Mouse (Mus musculus) limb, embryonic 14.5 days (tissue): ENCODE results near the gene Klf15. TPM values are rescaled to one million over a fixed set of nuclear protein-coding genes. Genes with fewer than 3 reads are reported as not detected.

Source experiments
- ATAC-seq: fragments of 200-750 bp; cut with Nextera tagmentation; 2 replicates; pipeline ENCODE4 v1.8.0; 2017; ENCODE audit warnings: low read depth, moderate number of reproducible peaks, moderate TSS enrichment; ENCODE audit not compliant: low FRiP score
- DNase-seq: peaks from one replicate; pipeline ENCODE4 v3.0.0-alpha.2; 2015; ENCODE audit warnings: low spot score
- H3K27ac ChIP-seq: fragments of 300-500 bp; sonication (generic); replicated peaks from 2 replicates; pipeline ENCODE4 v1.5.1; 2014; ENCODE audit warnings: low read depth, mild to moderate bottlenecking, low read length, moderate library complexity, mixed read lengths
- H3K27me3 ChIP-seq: fragments of 300-500 bp; sonication (generic); 2 replicates; pipeline ENCODE4 v1.6.1; 2014; ENCODE audit warnings: low read length, mixed read lengths; ENCODE audit not compliant: control insufficient read depth, insufficient read depth
- H3K36me3 ChIP-seq: fragments of 300-500 bp; sonication (generic); 2 replicates; pipeline ENCODE4 v1.6.1; 2014; ENCODE audit warnings: mild to moderate bottlenecking, low read length, moderate library complexity, mixed read lengths; ENCODE audit not compliant: control insufficient read depth, insufficient read depth
- H3K4me1 ChIP-seq: fragments of 300-500 bp; sonication (generic); 2 replicates; pipeline ENCODE4 v1.6.1; 2014; ENCODE audit warnings: antibody characterized with exemption, low read length, mixed read lengths; ENCODE audit not compliant: control insufficient read depth, insufficient read depth
- H3K4me2 ChIP-seq: fragments of 300-500 bp; sonication (generic); replicated peaks from 2 replicates; pipeline ENCODE4 v1.6.1; 2014; ENCODE audit warnings: low read depth, mild to moderate bottlenecking, low read length, moderate library complexity; ENCODE audit not compliant: severe bottlenecking
- H3K4me3 ChIP-seq: fragments of 300-500 bp; sonication (generic); replicated peaks from 2 replicates; pipeline ENCODE4 v1.5.1; 2014; ENCODE audit warnings: low read length
- H3K9ac ChIP-seq: fragments of 300-500 bp; sonication (generic); 2 replicates; pipeline ENCODE4 v1.6.1; 2014; ENCODE audit warnings: mild to moderate bottlenecking, low read depth, low read length, moderate library complexity; ENCODE audit not compliant: severe bottlenecking
- H3K9me3 ChIP-seq: fragments of 300-500 bp; sonication (generic); 2 replicates; pipeline ENCODE4 v1.6.1; 2016; ENCODE audit warnings: low read length; ENCODE audit not compliant: control insufficient read depth
- POLR2A ChIP-seq: fragments of 200-500 bp; IDR thresholded peaks from 2 replicates; pipeline ENCODE4 v1.8.0; 2012; ENCODE audit warnings: inconsistent platforms, mild to moderate bottlenecking, moderate library complexity, borderline replicate concordance; ENCODE audit not compliant: insufficient read depth, insufficient read length; ENCODE audit errors: extremely low read depth
- WGBS: fragments of 180-500 bp; shearing (Covaris S2); extraction: QIAGEN DNeasy Blood & Tissue Kit; methylation state at CpG from one replicate; pipeline ENCODE4 v1.1.7; 2014; 5-methylcytosine and 5-hydroxymethylcytosine counted together
- polyA plus RNA-seq, 2 experiments: library from polyadenylated mRNA; depleted of rRNA in 1 of 2; stranded (reverse) in 1 of 2; unstranded in 1 of 2; fragments of >200 nt; fragmentation: Nextera tagmentation in 1 of 2; extraction: Ambion mirVana in 1 of 2; gene quantifications; 2 replicates each; pipeline versions ENCODE4 v1.2.1 to v1.2.3; 2012 to 2014

The Klf15 gene
- polyA plus RNA-seq, 2 experiments, result 5.3 to 7.0 TPM

GRCm38 (mm10) chr6:90468216-90468615 lies 5.8 kb downstream of the Klf15 start:
- no peak for DNase-seq
- H3K4me2 ChIP-seq, result no peak overlapping the region
- H3K27ac ChIP-seq, result no peak overlapping the region
- 79% methylated on average over 1 of the region's 1 CpGs for WGBS
- H3K27me3 ChIP-seq, result peaks cover under 1% of the 10 kb centered on the region; the same call in 1 of the 2 replicates
- no peak overlapping the region for H3K9ac ChIP-seq
- no peak overlapping the region for H3K4me3 ChIP-seq
- H3K36me3 ChIP-seq, result no peaks in the 10 kb centered on the region
- peaks cover 18% of the 10 kb centered on the region for H3K4me1 ChIP-seq
- H3K9me3 ChIP-seq, result no peaks in the 10 kb centered on the region
- ATAC-seq, result no peak
- no peak for TF ChIP-seq POLR2A

GRCm38 (mm10) chr6:90469041-90469440 lies 6.7 kb downstream of the Klf15 start:
- no peak for ATAC-seq
- peaks cover 9% of the 10 kb centered on the region for H3K4me1 ChIP-seq
- H3K4me2 ChIP-seq, result no peak overlapping the region
- no peaks in the 10 kb centered on the region; the same call in 1 of the 2 replicates for H3K27me3 ChIP-seq
- no peak overlapping the region for H3K4me3 ChIP-seq
- H3K9me3 ChIP-seq, result no peaks in the 10 kb centered on the region
- 93% methylated on average over 6 of the region's 6 CpGs for WGBS
- no peak for DNase-seq
- no peak overlapping the region for H3K27ac ChIP-seq
- H3K36me3 ChIP-seq, result no peaks in the 10 kb centered on the region
- H3K9ac ChIP-seq, result no peak overlapping the region
- TF ChIP-seq POLR2A, result no peak

- no peak for TF ChIP-seq POLR2A
- ATAC-seq, result no peak
- peak overlapping the region; percentile 72; the same call in 1 of the 2 replicates for H3K27ac ChIP-seq
- no peak overlapping the region for H3K9ac ChIP-seq
- H3K4me1 ChIP-seq, result peaks cover 9% of the 10 kb centered on the region
- no peaks in the 10 kb centered on the region for H3K27me3 ChIP-seq
- no peak for DNase-seq
- no peak overlapping the region for H3K4me3 ChIP-seq
- H3K36me3 ChIP-seq, result no peaks in the 10 kb centered on the region
- no peak overlapping the region for H3K4me2 ChIP-seq
- no peaks in the 10 kb centered on the region for H3K9me3 ChIP-seq
- 73% methylated on average over 2 of the region's 2 CpGs for WGBS
These were observed 7.9 kb downstream of the Klf15 start for GRCm38 (mm10) chr6:90470255-90470654.

GRCm38 (mm10) chr6:90470947-90471541 lies 8.7 kb downstream of the Klf15 start:
- H3K4me3 ChIP-seq, result no peak overlapping the region
- no peak for TF ChIP-seq POLR2A
- no peaks in the 10 kb centered on the region for H3K27me3 ChIP-seq
- WGBS, result 32% methylated on average over 12 of the region's 12 CpGs
- H3K9ac ChIP-seq, result peak overlapping the region; percentile 3; the same call in 1 of the 2 replicates
- no peak overlapping the region for H3K4me2 ChIP-seq
- peaks cover 9% of the 10 kb centered on the region for H3K4me1 ChIP-seq
- H3K36me3 ChIP-seq, result no peaks in the 10 kb centered on the region
- DNase-seq, result peak; percentile 64
- no peaks in the 10 kb centered on the region for H3K9me3 ChIP-seq
- H3K27ac ChIP-seq, result peak overlapping the region; percentile 72
- ATAC-seq, result peak; percentile 61

- no peaks in the 10 kb centered on the region for H3K36me3 ChIP-seq
- DNase-seq (no peak), ATAC-seq (no peak)
- no peaks in the 10 kb centered on the region for H3K27me3 ChIP-seq
- H3K4me1 ChIP-seq, result peaks cover 9% of the 10 kb centered on the region
- no peak overlapping the region for H3K9ac ChIP-seq
- H3K9me3 ChIP-seq, result no peaks in the 10 kb centered on the region
- no peak overlapping the region for H3K4me3 ChIP-seq
- TF ChIP-seq POLR2A, result no peak
- H3K27ac ChIP-seq, result no peak overlapping the region
- no peak overlapping the region for H3K4me2 ChIP-seq
- WGBS, result 60% methylated on average over 4 of the region's 4 CpGs
These were observed 9.7 kb downstream of the Klf15 start for GRCm38 (mm10) chr6:90472079-90472478.

- Histone ChIP-seq H3K9me3 (no peaks in the 10 kb centered on the region), H3K9ac (no peak overlapping the region), H3K4me1 (peaks cover 9% of the 10 kb centered on the region), H3K36me3 (no peaks in the 10 kb centered on the region), H3K27ac (no peak overlapping the region), H3K4me2 (no peak overlapping the region), H3K27me3 (no peaks in the 10 kb centered on the region), H3K4me3 (no peak overlapping the region)
- WGBS, result 88% methylated on average over 3 of the region's 3 CpGs
- DNase-seq (no peak), ATAC-seq (no peak)
- no peak for TF ChIP-seq POLR2A
These were observed 10.3 kb downstream of the Klf15 start for GRCm38 (mm10) chr6:90472697-90473096.
